Mouse (Mus musculus): ENCODE data around the gene Fth1.

The Fth1 gene

DNA sequence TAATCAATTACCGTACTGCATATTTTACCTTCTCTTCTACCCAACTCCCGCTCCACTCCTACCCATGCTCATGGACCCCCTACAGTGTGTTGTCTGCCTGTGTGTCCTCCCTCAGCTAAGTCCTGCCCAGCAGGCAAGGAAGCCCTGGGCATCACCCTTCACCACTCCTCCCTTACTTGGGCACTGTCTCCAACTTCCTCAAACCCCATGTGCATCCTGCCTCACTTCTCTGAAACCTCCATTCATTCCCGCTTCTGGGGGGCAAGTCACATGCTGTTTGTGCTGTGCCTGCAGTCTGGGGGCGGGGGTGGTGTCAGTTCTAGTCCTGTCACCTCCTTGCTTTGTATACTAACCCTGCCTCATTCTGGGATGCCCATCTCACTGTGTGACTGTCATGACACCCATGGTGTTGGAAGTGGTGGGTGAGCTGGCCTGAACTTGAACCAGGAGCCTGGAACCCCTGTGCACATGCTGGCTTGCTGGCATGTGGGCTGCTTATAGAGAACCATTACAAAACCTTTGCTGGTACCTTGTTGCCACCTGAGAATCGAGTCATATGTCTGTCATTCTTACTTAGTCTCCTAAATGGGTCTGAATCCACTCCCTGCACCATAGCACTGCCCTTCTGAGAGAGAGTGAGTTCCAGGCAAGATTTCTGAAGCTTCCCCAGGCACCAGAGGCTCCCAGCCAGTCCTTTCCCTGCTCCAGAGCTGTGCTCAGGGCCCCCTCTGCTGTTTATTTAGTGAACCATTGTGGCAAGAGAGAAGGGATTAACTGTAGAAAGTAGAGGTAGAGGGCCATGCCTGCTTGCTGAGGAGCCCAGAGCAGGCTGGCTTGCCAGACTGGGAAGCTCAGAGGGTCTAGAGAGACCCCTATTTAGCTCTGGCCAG, 42.3 kb downstream of the Fth1 start:
- DNase-seq (ENCODE audit: low read depth) = peak; percentile 75

DNA sequence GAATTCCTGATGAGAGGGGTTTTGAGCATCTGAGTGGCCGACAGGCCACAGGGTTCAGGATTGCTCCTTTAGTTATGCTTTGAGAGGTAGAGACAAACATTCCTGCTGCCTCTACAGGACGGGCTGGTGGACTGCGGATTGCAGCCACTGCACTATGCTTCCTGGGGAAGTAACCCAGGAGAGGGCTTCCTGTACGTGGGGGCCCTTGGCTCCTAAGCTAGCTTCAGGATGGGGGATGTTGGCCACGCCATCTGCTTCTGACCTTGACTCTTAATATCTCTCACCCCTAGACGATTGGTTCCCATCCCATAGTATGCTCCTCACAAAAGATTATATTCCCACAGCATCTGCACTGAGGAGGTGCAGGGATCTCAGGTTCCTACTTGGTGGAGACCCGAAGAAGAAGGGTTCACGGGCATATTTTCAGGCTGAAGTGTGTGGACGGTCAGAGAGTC, 42.9 kb downstream of the Fth1 start:
- DNase-seq (ENCODE audit: low read depth) = peak; percentile 59

DNA sequence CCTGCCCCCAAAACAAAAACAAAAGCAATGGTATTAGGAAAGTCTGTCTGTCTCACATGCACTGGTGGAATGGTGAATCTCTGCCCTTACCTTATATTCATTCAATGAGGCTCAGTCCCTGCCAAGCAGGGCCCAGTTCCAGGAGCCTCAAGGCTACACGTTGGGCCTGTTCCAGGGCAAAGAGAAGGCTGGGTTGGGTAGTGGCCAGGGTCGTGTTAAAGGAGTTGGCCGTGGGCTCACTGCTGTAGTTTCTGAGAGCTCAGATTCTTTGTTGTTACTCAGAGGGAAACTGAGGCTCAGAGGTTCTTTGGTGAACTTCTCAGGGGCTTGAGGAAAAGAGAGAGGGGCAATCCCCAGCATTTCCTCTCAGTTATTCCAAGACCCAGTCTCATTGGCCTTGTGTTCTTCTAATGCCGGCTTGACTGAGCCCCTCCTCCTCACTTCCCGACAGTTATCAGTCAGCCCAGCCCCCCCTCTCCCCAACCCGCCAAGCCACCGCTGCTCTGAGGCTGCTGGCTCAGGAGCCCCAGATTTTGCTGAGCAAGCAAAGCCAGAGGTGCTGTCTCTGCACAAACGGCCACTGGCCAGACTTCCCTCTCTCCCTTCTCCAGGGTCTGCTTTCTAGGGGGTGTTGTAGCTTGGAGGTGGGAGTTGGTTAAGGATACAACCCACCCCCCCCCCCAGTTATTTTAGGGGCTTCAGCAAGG, 44.9 kb downstream of the Fth1 start:
- DNase-seq (ENCODE audit: low read depth) = peak; percentile 71

DNA sequence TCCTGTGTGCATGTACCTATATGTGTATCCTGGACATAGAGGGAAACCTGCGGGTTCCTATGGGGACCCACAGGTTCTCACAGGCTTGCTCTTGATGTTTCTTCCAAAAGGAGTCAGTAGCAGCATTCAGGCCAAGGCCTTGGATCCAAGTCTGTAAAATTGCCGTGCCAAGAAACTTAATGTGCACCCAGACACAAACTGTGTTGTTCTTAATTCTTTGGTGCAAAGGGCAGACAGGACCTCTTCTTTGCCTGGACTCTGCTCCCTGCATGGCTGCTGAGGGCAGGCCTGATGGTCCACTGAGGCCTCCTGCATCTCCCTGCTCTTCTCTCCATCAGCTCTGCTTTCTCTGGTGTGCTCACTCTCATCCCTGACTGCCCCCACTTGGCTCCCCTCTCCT, 49.3 kb downstream of the Fth1 start:
- DNase-seq (ENCODE audit: low read depth) = no peak

DNA sequence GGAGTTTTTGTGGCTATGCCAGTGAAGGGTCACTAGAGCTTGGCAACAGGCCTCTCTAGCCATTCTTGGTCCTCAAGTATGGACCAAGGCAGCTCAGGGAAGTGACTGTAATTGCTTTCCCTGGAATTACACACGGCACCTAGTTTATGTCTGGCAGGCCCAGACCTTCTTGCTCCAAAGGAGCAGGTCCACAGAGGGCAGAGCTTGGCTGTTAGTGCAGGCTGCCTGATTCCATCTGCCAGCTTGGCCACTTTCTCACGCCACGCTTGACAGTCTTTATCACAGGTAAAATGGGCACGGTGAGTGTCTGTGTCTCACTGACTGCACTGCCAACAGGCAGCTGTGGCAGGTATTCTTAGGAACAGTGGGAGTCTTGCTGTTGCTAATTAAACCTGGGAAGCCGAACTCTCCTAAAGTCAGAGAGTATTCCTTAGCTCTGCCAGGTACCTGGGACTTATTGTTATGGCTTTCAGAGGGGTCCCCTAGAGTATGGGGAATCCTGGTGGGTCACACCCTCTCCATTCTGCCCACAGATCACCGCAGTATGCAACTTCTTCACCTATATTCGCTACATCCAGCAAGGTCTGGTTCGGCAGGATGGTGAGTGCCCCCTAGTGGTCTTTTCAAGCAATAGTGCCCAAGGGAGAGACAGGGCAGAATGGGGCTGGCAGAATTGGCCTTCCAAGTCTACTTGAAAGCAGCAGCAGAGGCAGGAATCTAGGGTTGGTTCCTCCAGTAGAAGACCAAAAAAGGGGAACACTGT, 53.0 kb downstream of the Fth1 start:
- DNase-seq (ENCODE audit: low read depth) = peak; percentile 79

DNA sequence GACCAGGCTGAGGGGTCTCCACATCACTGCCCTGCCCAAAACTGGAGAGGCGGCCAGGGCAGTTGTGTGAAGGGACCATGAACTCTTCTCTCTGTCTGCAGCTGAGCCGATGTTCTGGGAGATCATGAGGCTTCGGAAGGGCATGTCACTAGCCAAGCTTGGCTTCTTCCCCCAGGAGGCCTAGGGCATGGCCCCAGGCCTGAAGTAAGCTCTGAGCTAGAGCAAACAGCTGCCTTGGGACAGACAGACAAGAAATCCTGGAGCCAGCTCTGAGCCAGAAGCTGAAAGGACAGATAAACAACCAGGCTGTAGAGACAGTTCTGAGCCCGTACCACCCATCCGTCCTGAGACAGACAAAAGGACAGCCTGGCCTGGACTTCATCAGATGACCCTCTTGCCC, 54.0 kb downstream of the Fth1 start:
- DNase-seq (ENCODE audit: low read depth) = no peak

Data from 416B (cell line).